Mouse (Mus musculus) cerebellum, adult 18-20 months (tissue): ENCODE measurements around the gene Lrrc26.

ENCODE experiments used
- DNase-seq, 2 experiments: peaks; one replicate each; pipeline ENCODE4 v3.0.0; 2021

Gene Lrrc26

DNA sequence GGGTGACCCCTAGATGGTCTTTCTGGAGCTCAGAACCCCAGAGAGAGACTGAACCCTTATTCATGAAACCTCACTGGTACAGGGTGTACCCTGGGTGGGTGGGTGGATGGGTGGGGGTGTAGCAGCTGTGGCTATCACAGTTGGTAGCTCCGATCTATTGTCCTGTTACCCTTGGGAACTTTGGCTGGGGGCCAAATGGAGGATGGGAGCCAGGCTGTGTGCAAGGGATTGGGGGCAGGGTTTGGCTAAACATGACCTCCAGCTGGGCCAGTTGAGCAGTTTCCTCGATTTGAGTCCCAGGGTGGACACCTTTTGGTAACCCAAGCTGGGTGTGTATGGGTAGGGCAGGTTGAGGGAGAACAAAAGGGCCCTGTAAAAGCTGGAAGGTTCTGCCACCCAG is 23.0 kb upstream of the Lrrc26 start:
- DNase-seq = peak; percentile 72 to 79

DNA sequence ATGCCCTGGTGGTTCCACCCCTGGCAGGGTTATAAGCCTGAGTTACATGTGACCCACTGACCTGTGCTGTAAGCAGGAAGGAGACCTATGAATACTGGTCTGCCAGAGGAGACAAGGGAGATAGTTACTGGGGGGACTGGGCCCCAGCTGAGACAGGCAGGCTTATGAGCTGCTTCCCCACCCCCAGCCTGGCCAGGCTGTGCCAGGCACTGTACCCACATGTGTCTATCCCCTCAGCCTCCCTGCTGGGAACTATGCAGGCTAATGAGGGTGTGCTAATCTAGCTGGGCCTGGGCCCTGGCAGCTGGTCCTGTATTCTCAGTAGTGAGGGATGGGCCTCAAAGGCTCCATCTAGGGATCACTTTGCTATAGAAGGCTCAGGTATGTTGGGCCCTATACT is 22.5 kb upstream of the Lrrc26 start:
- DNase-seq = peak; percentile 42 to 56

DNA sequence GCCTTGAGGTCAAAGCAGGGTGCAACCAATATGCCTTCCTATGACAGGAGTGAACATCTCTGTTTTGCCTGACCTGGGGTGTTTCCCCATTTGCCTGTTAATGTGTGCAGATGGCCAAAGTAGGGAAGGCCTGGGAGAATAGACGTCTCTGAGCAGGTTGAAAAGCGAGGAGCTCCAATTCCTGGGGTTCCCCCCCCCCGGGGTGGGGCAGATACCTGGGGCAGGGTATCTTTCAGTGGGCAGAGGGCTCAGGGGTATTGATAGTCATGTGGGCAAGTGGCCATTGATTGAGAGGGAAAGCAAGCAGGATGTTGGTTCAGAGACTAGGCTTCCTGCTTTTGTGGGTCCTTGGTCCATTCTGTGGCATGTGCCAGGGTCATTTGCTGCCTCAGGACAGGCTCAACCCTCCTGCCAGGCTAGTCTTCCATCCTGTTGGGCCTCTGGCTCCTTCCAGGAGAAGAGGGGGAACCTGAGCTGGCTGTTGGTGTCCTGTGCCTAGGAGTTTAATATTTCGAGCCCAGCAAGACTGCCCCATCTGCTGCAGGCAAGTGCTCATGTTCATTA is 21.9 kb upstream of the Lrrc26 start:
- DNase-seq = peak in 1 of 2 experiments; percentile 27

DNA sequence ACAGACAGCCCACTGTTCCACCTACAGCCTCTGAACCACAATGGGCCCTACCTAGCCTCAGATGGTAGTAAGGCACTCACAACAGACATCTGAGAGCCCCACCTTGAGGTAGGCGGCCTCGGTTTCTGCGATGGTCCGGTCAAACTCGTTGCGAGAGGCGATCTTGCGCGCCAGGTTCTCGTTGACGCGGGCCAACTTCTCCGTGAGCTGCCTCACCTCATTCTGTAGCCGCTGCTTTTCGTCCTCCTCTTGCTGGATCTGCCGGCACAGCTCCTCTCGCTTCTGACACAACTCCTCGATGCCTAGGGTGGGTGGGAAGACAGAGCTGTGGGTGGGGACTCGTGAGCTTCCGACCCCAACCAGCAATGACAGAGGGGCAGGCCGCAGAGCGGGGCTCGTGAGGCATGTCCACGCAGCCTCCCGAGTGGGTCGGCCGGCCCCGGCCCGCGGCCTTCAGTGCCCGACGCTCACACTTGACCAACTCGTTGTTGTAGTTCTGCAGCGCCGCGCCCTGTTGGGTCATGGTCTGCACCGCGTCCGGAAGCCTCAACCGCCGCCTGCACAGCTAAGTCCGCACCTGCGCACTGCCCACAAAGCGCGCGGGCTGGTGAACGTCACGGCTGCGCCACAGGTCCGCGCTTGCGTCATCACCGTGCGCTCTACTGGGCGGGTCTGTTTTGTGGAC is 17.7 kb upstream of the Lrrc26 start, which contains the start of the genes Ssna1 and Anapc2:
Gene Ssna1, minus strand, starts transcription at position 612 of the 685 bp plus-strand sequence.
Gene Anapc2, plus strand, starts transcription at position 652 of the 685 bp plus-strand sequence.
- peak; percentile 94 to 99 for DNase-seq

DNA sequence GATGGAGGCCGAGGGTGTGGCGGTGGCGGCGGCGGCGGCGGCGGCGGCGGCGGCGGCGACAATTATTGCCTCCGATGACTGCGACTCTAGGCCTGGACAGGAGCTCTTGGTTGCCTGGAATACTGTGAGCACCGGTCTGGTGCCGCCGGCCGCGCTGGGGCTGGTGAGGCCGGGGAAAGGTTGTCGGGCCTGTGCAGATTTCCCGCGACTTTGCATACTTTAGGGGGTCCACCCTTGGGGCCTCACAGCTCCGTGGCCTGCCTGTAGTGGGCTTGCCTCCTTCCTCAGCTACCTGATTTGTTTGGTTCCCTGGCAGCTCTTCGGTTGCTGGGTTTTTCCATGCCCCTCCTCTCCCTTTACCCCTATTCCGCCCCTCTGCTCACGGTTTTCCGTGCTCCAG is 17.2 kb upstream of the Lrrc26 start:
- no peak for DNase-seq

DNA sequence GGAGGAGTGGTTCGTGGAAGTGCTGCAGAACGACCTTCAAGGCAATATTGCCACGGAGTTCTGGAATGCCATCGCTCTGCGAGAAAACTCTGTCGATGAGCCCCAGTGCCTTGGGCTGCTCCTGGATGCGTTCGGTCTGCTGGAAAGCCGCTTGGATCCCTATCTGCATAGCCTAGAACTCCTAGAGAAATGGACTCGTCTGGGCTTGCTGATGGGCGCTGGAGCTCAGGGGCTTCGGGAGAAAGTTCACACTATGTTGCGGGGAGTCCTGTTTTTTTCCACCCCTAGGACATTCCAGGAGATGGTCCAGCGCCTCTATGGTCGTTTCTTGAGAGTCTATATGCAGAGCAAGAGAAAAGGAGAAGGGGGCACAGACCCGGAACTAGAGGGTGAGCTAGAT is 16.7 kb upstream of the Lrrc26 start:
- DNase-seq = no peak

DNA sequence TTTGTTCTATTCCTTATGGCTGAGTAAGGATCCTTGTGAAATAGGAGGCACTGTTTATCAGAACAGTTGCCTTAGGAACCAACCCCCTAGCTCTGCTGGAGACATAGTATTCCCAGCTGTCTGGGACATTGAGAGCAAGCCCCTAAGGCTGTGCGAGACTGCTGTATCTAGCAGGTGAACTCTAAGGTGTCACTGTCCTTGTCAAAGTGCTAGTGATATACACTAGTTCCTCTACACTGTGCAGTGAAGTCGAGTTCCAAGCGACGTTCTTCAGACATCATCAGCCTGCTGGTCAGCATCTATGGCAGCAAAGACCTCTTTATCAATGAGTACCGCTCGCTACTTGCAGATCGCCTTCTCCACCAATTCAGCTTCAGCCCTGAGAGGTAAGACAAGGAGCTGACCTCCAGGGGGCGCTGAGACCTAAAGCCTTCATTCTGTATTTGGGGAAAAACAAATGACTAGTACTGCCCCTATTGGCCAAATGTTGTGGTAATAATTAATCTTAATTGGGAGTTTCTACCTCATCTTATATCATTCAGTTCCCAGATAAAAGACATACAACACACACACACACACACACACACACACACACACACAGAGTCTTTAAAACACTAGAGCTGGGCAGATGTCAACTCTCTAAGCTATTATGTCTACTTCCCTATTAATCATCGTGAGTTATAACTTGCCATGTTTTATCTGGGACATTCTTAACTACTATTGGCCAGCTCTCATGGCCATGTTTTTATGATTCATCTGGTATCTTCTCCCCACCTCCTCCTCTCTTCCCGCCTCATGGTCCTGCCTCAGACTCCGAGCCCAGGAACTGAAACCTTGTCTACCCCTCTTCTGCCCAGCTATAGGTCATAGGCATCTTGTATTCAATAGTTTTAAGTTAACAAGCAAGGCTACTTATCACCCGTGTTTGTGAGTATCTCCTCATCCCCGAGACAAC is 10.5 kb upstream of the Lrrc26 start:
- peak; percentile 87 to 89 for DNase-seq

DNA sequence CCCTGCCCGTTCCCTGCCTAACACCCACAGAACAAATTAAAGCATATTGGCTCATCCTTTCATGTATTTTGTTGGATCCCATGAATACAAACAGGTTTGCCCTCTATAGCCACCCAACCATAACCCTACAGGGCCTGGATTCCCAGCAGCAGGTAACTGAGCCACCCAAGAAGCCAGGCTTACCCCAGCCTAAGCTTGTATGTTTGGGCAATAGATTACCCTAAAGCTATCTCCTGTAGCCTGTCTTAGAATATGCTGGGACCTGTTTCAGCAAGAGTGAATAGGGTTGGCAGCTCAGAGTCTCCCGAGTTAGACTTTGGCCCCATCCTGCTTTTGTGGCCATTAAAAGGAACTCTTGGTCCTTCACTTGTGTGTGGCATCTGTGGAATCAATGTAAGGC is 4.2 kb upstream of the Lrrc26 start:
- DNase-seq = no peak

DNA sequence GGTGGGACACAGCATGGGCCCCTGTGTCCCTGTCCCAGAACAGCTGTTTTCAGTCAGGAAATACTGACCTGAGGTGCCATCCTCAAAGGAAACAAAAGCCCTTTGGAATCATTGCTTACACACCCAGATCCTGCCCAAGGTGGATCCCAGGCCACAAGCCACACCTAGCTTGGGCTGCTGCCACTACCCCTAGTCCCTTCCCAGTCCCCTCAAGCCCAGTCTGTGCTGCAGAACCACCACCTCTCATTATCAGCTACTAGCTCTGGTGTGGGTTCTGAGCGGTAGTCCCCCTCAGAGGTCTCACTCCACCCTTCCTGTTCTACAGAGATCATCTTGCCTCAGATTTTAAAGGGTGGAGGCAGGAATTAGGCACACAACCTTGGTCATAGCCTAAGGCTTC is 3.4 kb upstream of the Lrrc26 start:
- DNase-seq = peak in 1 of 2 experiments; percentile 35

DNA sequence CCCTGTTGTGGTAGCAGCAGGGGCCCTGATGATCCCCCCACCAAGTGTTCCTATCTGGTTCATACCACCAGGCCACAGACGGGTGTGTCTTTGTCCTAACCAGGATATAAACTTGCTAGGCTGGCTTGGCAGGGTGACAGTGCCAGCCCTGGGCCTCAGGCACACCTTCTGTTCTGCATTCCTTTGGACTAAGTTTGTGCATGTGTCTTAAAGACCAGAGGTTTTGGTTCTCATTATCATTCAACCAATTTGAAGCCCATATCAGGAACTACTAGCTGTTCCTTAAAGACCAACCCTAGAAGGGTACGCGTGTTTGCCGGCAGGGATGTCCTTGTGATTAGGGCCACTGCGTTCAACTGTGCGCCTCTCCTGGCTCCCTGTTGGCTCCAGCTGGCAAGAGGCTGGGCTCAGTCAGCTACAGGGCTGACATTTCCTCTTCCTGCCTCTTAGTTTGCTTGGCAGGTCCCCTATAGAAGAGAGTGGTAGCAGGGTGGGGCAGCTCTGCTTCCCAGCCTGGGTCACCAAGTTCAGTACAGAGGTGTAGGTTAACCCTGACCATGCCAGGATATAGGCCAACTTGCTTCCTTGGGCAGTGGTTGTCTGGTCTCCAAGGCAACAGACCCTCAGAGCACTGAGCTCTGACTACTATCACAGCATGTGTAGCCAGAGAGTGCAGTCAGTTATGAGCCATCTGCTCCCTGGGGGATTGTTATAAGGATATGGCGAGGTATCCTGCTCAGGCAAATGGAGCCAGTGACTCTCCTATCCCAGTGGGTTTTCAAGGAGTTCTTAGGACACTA is 2.7 kb upstream of the Lrrc26 start:
- DNase-seq = peak; percentile 61 to 64

DNA sequence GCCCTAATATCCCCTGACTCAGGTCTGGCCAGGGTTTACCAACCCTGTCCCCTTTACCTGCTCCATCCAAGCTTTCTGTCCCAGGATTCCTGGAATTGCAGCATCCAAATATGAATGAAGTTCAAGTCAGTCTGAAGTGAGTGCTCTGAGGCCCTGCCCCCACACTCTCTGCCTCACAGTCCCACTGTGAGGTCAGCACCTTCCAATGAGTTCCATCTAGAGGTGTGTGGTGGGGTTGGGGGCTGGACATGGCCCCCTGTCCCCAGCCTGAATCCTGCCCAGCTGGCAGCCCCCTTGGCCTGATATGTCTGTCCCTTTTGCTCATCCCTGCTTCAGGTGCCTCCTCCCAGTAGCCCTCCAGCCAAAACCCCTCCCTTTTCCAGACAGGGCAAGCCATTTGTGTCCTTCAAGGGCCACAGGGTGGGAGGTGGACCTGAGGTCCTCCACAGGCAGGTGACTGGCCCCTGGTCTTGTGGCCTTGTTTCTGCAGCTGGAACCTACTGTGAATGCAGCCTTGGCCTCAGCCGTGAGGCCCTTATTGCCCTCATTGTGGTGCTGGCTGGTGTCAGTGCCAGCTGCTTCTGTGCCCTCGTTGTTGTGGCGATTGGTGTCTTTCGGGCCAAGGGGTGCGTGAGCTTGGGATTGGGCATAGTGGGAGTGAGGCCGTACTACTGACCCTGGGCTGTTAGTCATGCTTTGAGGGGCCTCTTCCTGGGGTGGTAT is 1.6 kb upstream of the Lrrc26 start, which contains the start of gene Tmem210:
Gene Tmem210, plus strand, starts transcription at position 219 of the 723 bp plus-strand sequence.
- DNase-seq = no peak

DNA sequence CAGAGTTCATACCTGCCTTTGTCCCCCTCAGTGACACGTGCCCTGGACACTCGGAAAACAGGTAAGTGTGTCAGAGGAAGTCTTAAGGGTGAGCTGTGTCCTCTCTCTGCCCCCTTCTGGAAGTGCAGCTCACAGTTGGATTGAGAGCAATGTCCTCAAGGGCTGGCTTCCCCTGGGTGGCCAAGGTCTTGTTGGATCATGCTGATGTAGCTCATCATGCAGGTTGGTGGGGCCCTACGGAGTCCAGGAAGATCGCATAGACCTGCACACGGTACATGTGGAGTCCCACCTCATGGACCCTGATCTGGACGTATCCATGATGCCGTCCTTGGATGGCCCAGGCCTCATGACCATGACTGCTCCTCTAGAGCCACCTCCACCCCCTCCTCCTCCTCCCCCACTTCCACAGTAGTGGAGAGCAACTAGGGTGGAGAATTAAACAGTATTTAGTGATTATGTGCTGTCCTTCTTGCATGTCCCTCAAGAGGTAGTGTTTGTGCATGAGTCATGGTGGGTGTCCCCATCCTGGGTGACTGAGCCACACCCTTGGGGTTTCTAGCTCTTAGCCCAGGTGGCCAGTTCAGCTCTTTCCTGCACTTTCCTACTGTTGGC is 875 bp upstream of the Lrrc26 start:
- peak in 1 of 2 experiments; percentile 44 for DNase-seq

DNA sequence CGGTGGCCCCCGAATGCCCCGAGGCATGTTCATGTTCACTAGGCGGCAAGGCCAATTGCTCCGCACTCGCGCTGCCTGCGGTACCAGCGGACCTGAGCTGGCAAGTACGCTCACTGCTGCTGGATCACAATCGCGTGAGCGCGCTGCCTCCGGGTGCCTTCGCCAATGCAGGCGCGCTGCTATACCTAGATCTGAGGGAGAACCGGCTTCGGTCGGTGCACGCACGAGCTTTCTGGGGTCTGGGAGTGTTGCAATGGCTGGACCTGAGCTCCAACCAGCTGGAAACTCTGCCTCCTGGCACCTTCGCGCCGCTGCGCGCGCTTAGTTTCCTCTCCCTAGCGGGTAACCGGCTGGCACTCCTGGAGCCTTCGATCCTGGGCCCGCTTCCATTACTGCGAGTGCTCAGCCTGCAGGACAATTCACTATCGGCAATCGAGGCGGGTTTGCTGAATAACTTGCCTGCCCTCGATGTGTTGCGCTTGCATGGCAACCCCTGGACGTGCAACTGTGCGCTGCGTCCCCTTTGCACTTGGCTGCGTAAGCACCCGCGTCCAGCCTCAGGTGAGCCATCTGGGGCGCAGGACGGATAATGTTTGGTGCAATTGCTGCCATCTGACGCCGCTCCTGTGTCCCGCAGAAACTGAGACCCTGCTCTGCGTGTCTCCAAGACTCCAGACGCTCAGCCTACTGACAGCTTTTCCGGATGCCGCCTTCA is 543 bp downstream of the Lrrc26 start:
- DNase-seq = peak; percentile 72 to 80

DNA sequence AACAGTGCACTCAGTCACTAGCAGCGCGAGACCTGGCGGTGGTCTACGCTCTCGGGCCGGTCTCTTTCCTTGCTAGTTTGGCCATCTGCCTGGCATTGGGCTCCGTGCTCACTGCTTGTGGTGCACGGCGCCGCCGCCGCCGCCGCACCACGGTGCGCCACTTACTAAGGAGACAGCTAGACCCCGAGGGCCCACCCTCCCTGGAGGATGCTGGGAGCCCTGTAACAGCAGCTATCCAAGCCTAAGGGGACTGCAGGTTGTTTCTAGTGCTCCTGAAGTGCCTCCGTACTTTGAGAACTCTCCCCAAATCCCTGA is 1.1 kb downstream of the Lrrc26 start:
- DNase-seq = no peak

DNA sequence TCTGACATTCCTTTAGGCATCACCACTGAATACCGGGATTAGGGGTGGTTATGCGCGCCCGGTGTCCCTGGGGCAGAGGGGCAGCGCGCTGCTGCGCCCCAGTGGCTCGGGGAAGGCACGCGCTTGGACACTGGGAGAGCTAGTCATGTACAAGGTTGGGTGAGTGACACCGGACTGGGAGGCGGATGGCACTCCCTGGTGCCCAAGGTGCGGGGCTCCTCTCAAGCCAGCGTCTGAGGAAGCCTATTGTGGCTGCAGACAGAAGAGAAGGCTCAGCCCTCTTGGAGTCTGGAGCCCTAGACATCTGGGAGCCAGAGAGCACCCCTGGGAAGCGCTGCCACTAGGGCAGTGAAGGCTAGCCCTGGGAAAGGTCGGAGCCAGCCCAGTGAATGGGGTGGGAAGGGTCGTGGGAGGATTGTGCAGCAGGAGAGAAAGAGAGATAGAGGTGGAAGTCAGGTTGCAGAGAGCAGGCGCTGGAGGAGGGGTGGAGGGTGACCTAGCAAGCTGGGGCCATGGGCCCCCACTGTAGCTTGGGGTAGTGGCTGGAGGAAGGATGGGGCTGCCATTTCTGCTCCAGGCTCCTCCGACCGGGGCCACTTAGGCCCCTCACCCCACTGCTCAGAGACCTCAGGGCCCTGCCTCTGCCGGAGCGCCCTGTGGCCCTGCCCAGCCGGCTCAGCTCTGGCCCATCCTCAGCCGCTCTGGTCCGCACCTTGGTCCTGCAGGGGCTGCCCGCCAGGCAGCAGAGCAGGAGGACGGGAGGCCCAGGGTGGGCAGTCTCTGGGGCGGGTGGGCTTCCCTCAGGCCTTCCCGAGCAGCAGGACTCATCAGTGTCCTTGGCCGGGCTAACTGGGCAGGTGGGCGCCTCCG is 1.7 kb downstream of the Lrrc26 start:
- DNase-seq = peak; percentile 49 to 62

DNA sequence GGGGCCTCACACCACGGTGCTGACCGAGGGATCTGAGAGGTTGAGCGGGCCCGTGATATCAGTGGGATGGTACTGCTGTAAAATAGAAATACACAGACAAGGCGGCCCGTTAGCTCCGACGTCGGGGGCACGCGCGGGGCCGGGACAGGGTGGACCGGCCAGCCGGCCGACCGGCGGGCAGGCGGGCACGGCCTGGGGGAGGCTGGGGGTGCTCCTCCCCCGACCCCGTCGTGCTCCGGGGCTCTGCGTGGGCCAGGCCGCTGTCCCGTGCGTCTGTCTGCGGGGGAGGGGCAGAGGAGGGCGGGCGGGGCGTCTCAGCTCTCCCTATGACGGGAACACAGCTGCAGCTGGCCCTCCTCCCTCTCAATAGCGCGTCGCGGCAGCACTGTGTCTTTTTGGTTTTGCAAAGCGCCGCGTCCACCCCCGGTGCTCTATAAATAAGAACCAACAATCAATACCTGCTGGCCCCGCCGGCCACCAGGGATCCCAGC is 2.4 kb downstream of the Lrrc26 start:
- no peak for DNase-seq

DNA sequence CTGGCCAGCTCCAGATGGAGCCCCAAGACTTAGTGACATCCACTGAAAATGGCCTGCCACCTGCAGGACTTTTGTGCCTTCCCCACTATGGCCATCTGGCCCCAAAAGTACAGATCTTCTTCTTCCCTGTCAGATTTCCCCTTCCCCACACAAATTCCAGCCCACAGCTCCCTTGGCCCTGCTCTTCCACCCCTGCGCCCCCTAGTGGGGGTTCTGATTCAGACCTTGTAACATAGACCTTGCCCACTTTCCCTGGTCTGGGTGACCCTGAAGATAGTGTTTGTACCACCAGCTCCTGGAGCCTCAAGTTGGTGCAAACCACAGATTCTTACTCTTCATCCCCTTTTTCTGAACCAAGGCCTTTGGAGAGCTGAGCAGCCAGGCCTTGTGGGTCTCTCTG is 3.1 kb downstream of the Lrrc26 start:
- DNase-seq = peak; percentile 78 to 87

DNA sequence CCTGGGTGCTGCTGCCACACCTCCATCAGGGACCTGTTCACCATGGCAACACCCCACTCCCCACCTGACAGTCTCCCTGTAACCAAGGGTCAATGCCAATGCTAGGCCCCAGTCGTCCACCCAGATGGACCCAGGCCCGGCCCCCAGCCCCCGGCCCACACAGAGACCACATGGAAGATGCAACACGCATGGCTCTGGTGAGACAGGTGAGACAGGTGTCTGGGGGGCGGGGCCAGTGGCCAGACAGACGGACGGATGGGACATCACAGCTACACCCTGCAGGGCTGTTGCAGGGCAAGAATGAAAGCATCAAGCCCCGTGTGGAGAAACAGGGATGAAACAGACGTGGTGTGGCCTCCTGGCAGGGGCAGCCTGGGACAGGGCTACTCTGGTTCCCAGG is 4.0 kb downstream of the Lrrc26 start:
- no peak for DNase-seq

DNA sequence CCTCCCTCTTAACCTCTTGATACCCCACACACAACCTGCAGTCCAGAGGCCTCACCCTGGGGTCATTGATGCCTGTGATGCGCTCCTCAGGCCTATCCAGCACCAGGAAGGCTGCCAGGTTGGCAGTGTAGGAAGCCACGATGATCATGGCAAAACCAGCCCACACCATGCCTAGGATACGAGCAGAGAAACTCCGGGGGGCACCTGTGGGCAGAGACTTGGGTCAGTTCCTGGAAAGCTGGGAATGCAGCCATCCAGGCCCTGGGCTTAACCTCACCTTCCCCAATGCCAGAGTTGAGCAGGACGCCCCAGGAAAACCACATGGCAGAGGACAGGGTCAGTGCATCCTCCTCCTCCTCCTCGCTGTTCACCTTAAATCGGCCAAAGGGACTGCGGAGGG is 7.4 kb downstream of the Lrrc26 start:
- DNase-seq = no peak

DNA sequence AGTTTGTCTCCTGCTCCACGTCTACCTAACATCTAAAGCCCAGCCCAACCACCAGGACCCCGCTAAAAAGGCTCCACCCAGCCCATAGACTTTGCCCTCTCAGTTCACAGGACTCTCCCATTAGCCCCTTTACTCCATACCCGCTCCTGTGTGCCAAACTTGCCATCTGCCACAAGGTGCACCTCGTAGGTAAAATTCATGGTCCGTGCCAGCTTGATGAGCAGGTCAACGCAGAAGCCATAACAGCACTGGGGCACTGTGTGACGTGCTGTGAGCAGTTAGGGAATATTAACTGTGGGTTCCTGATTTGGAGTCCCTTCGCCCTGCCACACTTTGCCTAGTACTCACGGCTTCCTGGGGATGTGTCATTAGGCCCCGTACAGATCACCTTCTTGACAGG is 8.3 kb downstream of the Lrrc26 start:
- peak in 1 of 2 experiments; percentile 72 for DNase-seq
